Mouse (Mus musculus) lung, embryonic 15.5 days (tissue): Measurements from ENCODE around the gene Slc16a13. TPM values are rescaled to one million over a fixed set of nuclear protein-coding genes. Genes with fewer than 3 reads are reported as not detected.

Experiments used
- ATAC-seq: fragments of 200-750 bp; cut with Nextera tagmentation; 2 replicates; pipeline ENCODE4 v1.8.0; 2017; ENCODE audit warnings: moderate number of reproducible peaks, borderline replicate concordance; ENCODE audit not compliant: low FRiP score, low TSS enrichment; ENCODE audit errors: extremely low read depth
- H3K27ac ChIP-seq: fragments of 300-500 bp; sonication (generic); 2 replicates; pipeline ENCODE4 v1.5.1; 2015; ENCODE audit warnings: moderate library complexity, mild to moderate bottlenecking, inconsistent platforms
- H3K27me3 ChIP-seq: fragments of 300-500 bp; sonication (generic); 2 replicates; pipeline ENCODE4 v1.6.1; 2015; ENCODE audit warnings: inconsistent platforms
- H3K36me3 ChIP-seq: fragments of 300-500 bp; sonication (generic); 2 replicates; pipeline ENCODE4 v1.6.1; 2015; ENCODE audit warnings: inconsistent platforms
- H3K4me1 ChIP-seq: fragments of 300-500 bp; sonication (generic); 2 replicates; pipeline ENCODE4 v1.6.1; 2015; ENCODE audit warnings: inconsistent platforms
- H3K4me2 ChIP-seq: fragments of 300-500 bp; sonication (generic); 2 replicates; pipeline ENCODE4 v1.6.1; 2015; ENCODE audit warnings: inconsistent platforms, mild to moderate bottlenecking, moderate library complexity
- H3K4me3 ChIP-seq: fragments of 300-500 bp; sonication (generic); 2 replicates; pipeline ENCODE4 v1.5.1; 2015; ENCODE audit warnings: mild to moderate bottlenecking, inconsistent platforms
- H3K9ac ChIP-seq: fragments of 300-500 bp; sonication (generic); 2 replicates; pipeline ENCODE4 v1.6.1; 2015; ENCODE audit warnings: inconsistent platforms
- H3K9me3 ChIP-seq: fragments of 300-500 bp; sonication (generic); 2 replicates; pipeline ENCODE4 v1.6.1; 2016; ENCODE audit warnings: inconsistent platforms
- WGBS: fragments of 180-500 bp; shearing (Covaris S2); methylation state at CpG from one replicate; pipeline ENCODE4 v1.1.7; 2015; 5-methylcytosine and 5-hydroxymethylcytosine counted together
- polyA plus RNA-seq: library from polyadenylated mRNA; unstranded; fragments of >200 nt; fragmentation: Nextera tagmentation; extraction: Ambion mirVana; gene quantifications from 2 replicates; pipeline ENCODE4 v1.2.1, GENCODE M21; 2015

Gene Slc16a13
- polyA plus RNA-seq, 1 experiment from 2014 or later, result 6.0 TPM

GRCm38 (mm10) chr11:70239541-70240279, 18.8 kb upstream of the Slc16a13 start, which contains the start of the genes Gm21988 and Rnasek:
Gm21988 (minus strand) TSS chr11:70239830.
Rnasek (minus strand) TSS chr11:70239842.
- ATAC-seq, result peak; percentile 10; the same call in 1 of the 2 replicates
- peak within 1 kb of the TSS; percentile 88 for H3K9ac ChIP-seq
- under 1% methylated on average over 29 of the region's 35 CpGs for WGBS
- no peaks in the 10 kb centered on the region for H3K9me3 ChIP-seq
- H3K4me3 ChIP-seq, result peak within 1 kb of the TSS; percentile 90
- H3K27ac ChIP-seq, result peak within 1 kb of the TSS; percentile 94
- H3K4me2 ChIP-seq, result peak within 1 kb of the TSS; percentile 84
- peaks cover 11% of the 10 kb centered on the region for H3K36me3 ChIP-seq
- H3K27me3 ChIP-seq, result no peaks in the 10 kb centered on the region; the same call in 1 of the 2 replicates
- peaks cover 34% of the 10 kb centered on the region for H3K4me1 ChIP-seq

- 9% methylated on average over 23 of the region's 23 CpGs for WGBS
- Histone ChIP-seq H3K27me3 (no peaks in the 10 kb centered on the region), H3K9ac (peak overlapping the region; percentile 88), H3K4me1 (peaks cover 38% of the 10 kb centered on the region), H3K4me3 (peak overlapping the region; percentile 90), H3K36me3 (peaks cover 11% of the 10 kb centered on the region), H3K27ac (peak overlapping the region; percentile 94), H3K4me2 (peak overlapping the region; percentile 84), H3K9me3 (no peaks in the 10 kb centered on the region)
- ATAC-seq, result no peak
Observed at GRCm38 (mm10) chr11:70238591-70239440, 18.0 kb upstream of the Slc16a13 start.

GRCm38 (mm10) chr11:70237457-70238167, 16.7 kb upstream of the Slc16a13 start, which contains the start of gene 0610010K14Rik:
0610010K14Rik (minus strand) TSS chr11:70237914.
- H3K9me3 ChIP-seq, result no peaks in the 10 kb centered on the region
- H3K36me3 ChIP-seq, result peaks cover 11% of the 10 kb centered on the region
- under 1% methylated on average over 70 of the region's 70 CpGs for WGBS
- peaks cover 44% of the 10 kb centered on the region for H3K4me1 ChIP-seq
- H3K9ac ChIP-seq, result peak within 1 kb of the TSS; percentile 88
- peak within 1 kb of the TSS; percentile 84 for H3K4me2 ChIP-seq
- peak within 1 kb of the TSS; percentile 94 for H3K27ac ChIP-seq
- H3K4me3 ChIP-seq, result peak within 1 kb of the TSS; percentile 90
- peak; percentile 90 for ATAC-seq
- no peaks in the 10 kb centered on the region for H3K27me3 ChIP-seq

- Histone ChIP-seq H3K4me1 (peaks cover 49% of the 10 kb centered on the region), H3K9me3 (no peaks in the 10 kb centered on the region), H3K36me3 (peaks cover 11% of the 10 kb centered on the region), H3K27ac (peak overlapping the region; percentile 94), H3K4me2 (peak overlapping the region; percentile 84), H3K4me3 (peak overlapping the region; percentile 90), H3K27me3 (no peaks in the 10 kb centered on the region), H3K9ac (peak overlapping the region; percentile 88)
- ATAC-seq, result no peak
- 8% methylated on average over 7 of the region's 7 CpGs for WGBS
Observed at GRCm38 (mm10) chr11:70236717-70237116, 15.9 kb upstream of the Slc16a13 start.

GRCm38 (mm10) chr11:70235254-70235900, 14.5 kb upstream of the Slc16a13 start:
- no peak overlapping the region for H3K4me2 ChIP-seq
- 0 out of 2 replicates have a peak overlapping the region, but pooled peaks have one; percentile 94 for H3K27ac ChIP-seq
- H3K9ac ChIP-seq, result no peak overlapping the region
- ATAC-seq, result no peak
- no peaks in the 10 kb centered on the region; the same call in 1 of the 2 replicates for H3K27me3 ChIP-seq
- H3K9me3 ChIP-seq, result no peaks in the 10 kb centered on the region
- 80% methylated on average over 12 of the region's 12 CpGs for WGBS
- peaks cover 11% of the 10 kb centered on the region for H3K36me3 ChIP-seq
- H3K4me3 ChIP-seq, result 0 out of 2 replicates have a peak overlapping the region, but pooled peaks have one; percentile 9
- peaks cover 49% of the 10 kb centered on the region for H3K4me1 ChIP-seq

GRCm38 (mm10) chr11:70234497-70234896, 13.6 kb upstream of the Slc16a13 start:
- H3K36me3 ChIP-seq, result peaks cover 11% of the 10 kb centered on the region
- peak overlapping the region; percentile 39; the same call in 1 of the 2 replicates for H3K27ac ChIP-seq
- 85% methylated on average over 8 of the region's 8 CpGs for WGBS
- H3K27me3 ChIP-seq, result peaks cover 9% of the 10 kb centered on the region
- H3K9me3 ChIP-seq, result no peaks in the 10 kb centered on the region
- H3K4me1 ChIP-seq, result peaks cover 51% of the 10 kb centered on the region
- H3K4me3 ChIP-seq, result peak overlapping the region; percentile 38; the same call in 1 of the 2 replicates
- ATAC-seq, result no peak
- peak overlapping the region; percentile 6; the same call in 1 of the 2 replicates for H3K9ac ChIP-seq
- peak overlapping the region; percentile 69 for H3K4me2 ChIP-seq

- ATAC-seq, result no peak
- peak overlapping the region; percentile 38; the same call in 1 of the 2 replicates for H3K4me3 ChIP-seq
- H3K9ac ChIP-seq, result peak overlapping the region; percentile 6; the same call in 1 of the 2 replicates
- H3K27me3 ChIP-seq, result peaks cover 13% of the 10 kb centered on the region
- peak overlapping the region; percentile 39; the same call in 1 of the 2 replicates for H3K27ac ChIP-seq
- peak overlapping the region; percentile 69 for H3K4me2 ChIP-seq
- H3K36me3 ChIP-seq, result peaks cover 11% of the 10 kb centered on the region
- 51% methylated on average over 5 of the region's 5 CpGs for WGBS
- no peaks in the 10 kb centered on the region for H3K9me3 ChIP-seq
- H3K4me1 ChIP-seq, result peaks cover 56% of the 10 kb centered on the region
Observed at GRCm38 (mm10) chr11:70234037-70234436, 13.2 kb upstream of the Slc16a13 start.

- Histone ChIP-seq H3K9ac (peak overlapping the region; percentile 56), H3K27me3 (peaks cover 24% of the 10 kb centered on the region), H3K36me3 (peaks cover 11% of the 10 kb centered on the region), H3K4me2 (peak overlapping the region; percentile 69), H3K4me3 (peak overlapping the region; percentile 38), H3K4me1 (peaks cover 56% of the 10 kb centered on the region), H3K27ac (peak overlapping the region; percentile 51; the same call in 1 of the 2 replicates), H3K9me3 (no peaks in the 10 kb centered on the region)
- WGBS, result 36% methylated on average over 8 of the region's 8 CpGs
- ATAC-seq, result no peak
Observed at GRCm38 (mm10) chr11:70233016-70233415, 12.2 kb upstream of the Slc16a13 start.

GRCm38 (mm10) chr11:70232546-70232945, 11.7 kb upstream of the Slc16a13 start:
- peak overlapping the region; percentile 69 for H3K4me2 ChIP-seq
- 6% methylated on average over 9 of the region's 10 CpGs for WGBS
- no peaks in the 10 kb centered on the region for H3K9me3 ChIP-seq
- peak overlapping the region; percentile 56 for H3K9ac ChIP-seq
- H3K27me3 ChIP-seq, result peaks cover 28% of the 10 kb centered on the region
- H3K27ac ChIP-seq, result peak overlapping the region; percentile 51
- H3K36me3 ChIP-seq, result peaks cover 11% of the 10 kb centered on the region
- H3K4me1 ChIP-seq, result peaks cover 61% of the 10 kb centered on the region
- H3K4me3 ChIP-seq, result peak overlapping the region; percentile 38
- 0 out of 2 replicates have a peak, but pooled peaks have one; percentile 5 for ATAC-seq

GRCm38 (mm10) chr11:70230239-70230727, 9.4 kb upstream of the Slc16a13 start:
- H3K4me3 ChIP-seq, result peak overlapping the region; percentile 41
- H3K36me3 ChIP-seq, result peaks cover 5% of the 10 kb centered on the region
- H3K4me2 ChIP-seq, result peak overlapping the region; percentile 60
- no peaks in the 10 kb centered on the region for H3K9me3 ChIP-seq
- 2% methylated on average over 32 of the region's 32 CpGs for WGBS
- no peak overlapping the region for H3K9ac ChIP-seq
- peak overlapping the region; percentile 79 for H3K27ac ChIP-seq
- H3K27me3 ChIP-seq, result peaks cover 44% of the 10 kb centered on the region
- peaks cover 56% of the 10 kb centered on the region for H3K4me1 ChIP-seq
- peak; percentile 46 for ATAC-seq
